In the genomic region with DNA sequence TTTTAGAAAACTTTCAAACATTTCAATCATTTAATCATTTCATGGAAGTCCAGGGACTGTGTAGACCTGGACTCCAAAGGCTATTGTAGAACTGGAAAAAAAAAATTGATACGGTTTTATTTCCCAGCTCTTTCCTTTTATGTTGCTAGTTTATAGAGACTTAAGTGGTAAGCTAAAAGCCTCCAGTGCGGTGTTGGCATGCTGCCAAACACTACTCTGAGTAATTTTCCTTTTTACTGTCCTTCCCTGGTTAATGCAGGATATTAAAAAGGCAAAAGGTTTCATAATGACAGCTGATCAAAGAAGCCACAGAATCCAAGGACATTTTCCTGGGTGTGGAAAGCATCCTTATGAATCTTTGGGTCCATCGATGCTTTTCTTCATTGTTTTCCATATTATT, we compare ENCODE assay signal across 12 mouse cellular contexts. TPM values are rescaled to one million over a fixed set of nuclear protein-coding genes. Genes with fewer than 3 reads are reported as not detected.
DNase-seq lines count a peak whose midpoint lies in the region; ATAC-seq lines count a peak whose summit lies in the region.
"Had no signal": no experiment of that assay in that cellular context is flagged by ENCODE, and none has a peak within 500 bp of the region (broad histone marks: within the 10 kb centered on the region; RNA-seq: fewer than 3 reads in every experiment).

No protein-coding gene starts in this region.

- no peaks in the 10 kb centered on the region for H3K4me1 ChIP-seq in hindbrain, embryonic 14.5 days (replicated peaks; ENCODE audit: control insufficient read depth, insufficient read depth, low read length)
- H3K4me1 ChIP-seq in hindbrain, embryonic 13.5 days (replicated peaks), result no peaks in the 10 kb centered on the region
- no peaks in the 10 kb centered on the region for H3K4me1 ChIP-seq in embryonic facial prominence, embryonic 14.5 days (ENCODE audit: control insufficient read depth, insufficient read depth, low read length)
- no peaks in the 10 kb centered on the region for H3K4me1 ChIP-seq in liver, embryonic 11.5 days (replicated peaks; ENCODE audit: control insufficient read depth, insufficient read depth, low read length)
- H3K4me1 ChIP-seq: embryonic facial prominence, embryonic 13.5 days had no signal

- no peak overlapping the region for H3K4me3 ChIP-seq in hindbrain, embryonic 14.5 days (replicated peaks; ENCODE audit: low read length)
- no peak overlapping the region for H3K4me3 ChIP-seq in hindbrain, embryonic 13.5 days
- no peak overlapping the region for H3K4me3 ChIP-seq in embryonic facial prominence, embryonic 14.5 days (ENCODE audit: low read depth, low read length)
- H3K4me3 ChIP-seq in liver, embryonic 11.5 days (ENCODE audit: low read depth, low read length), result no peak overlapping the region
- H3K4me3 ChIP-seq: embryonic facial prominence, embryonic 13.5 days had no signal

- no peaks in the 10 kb centered on the region for H3K36me3 ChIP-seq in hindbrain, embryonic 14.5 days (replicated peaks; ENCODE audit: control insufficient read depth, insufficient read depth)
- no peaks in the 10 kb centered on the region for H3K36me3 ChIP-seq in hindbrain, embryonic 13.5 days
- H3K36me3 ChIP-seq in embryonic facial prominence, embryonic 14.5 days (ENCODE audit: control insufficient read depth, insufficient read depth, low read length), result no peaks in the 10 kb centered on the region
- H3K36me3 ChIP-seq in liver, embryonic 11.5 days (ENCODE audit: control insufficient read depth, insufficient read depth, low read length), result no peaks in the 10 kb centered on the region
- H3K36me3 ChIP-seq: embryonic facial prominence, embryonic 13.5 days had no signal

- no peak overlapping the region for H3K4me2 ChIP-seq in hindbrain, embryonic 14.5 days (replicated peaks)
- no peak overlapping the region for H3K4me2 ChIP-seq in hindbrain, embryonic 13.5 days
- no peak overlapping the region for H3K4me2 ChIP-seq in embryonic facial prominence, embryonic 14.5 days (ENCODE audit: low read depth, low read length)
- no peak overlapping the region for H3K4me2 ChIP-seq in liver, embryonic 11.5 days
- H3K4me2 ChIP-seq: embryonic facial prominence, embryonic 13.5 days had no signal

- no peaks in the 10 kb centered on the region for H3K9me3 ChIP-seq in hindbrain, embryonic 14.5 days (ENCODE audit: control insufficient read depth, low read length)
- H3K9me3 ChIP-seq in hindbrain, embryonic 13.5 days, result no peaks in the 10 kb centered on the region
- no peaks in the 10 kb centered on the region for H3K9me3 ChIP-seq in embryonic facial prominence, embryonic 14.5 days (ENCODE audit: control insufficient read depth, low read length)
- H3K9me3 ChIP-seq in liver, embryonic 11.5 days (ENCODE audit: control insufficient read depth, low read length), result no peaks in the 10 kb centered on the region
- H3K9me3 ChIP-seq: embryonic facial prominence, embryonic 13.5 days had no signal

- no peaks in the 10 kb centered on the region for H3K27me3 ChIP-seq in hindbrain, embryonic 14.5 days (ENCODE audit: control insufficient read depth, insufficient read depth, low read length)
- no peaks in the 10 kb centered on the region for H3K27me3 ChIP-seq in hindbrain, embryonic 13.5 days
- H3K27me3 ChIP-seq in embryonic facial prominence, embryonic 14.5 days (replicated peaks; ENCODE audit: control insufficient read depth, insufficient read depth, low read length), result no peaks in the 10 kb centered on the region
- no peaks in the 10 kb centered on the region for H3K27me3 ChIP-seq in liver, embryonic 11.5 days (replicated peaks; ENCODE audit: control insufficient read depth, insufficient read depth, low read length)
- H3K27me3 ChIP-seq: embryonic facial prominence, embryonic 13.5 days had no signal

- ATAC-seq in hindbrain, embryonic 14.5 days (ENCODE audit: low FRiP score), result no peak
- ATAC-seq in hindbrain, embryonic 13.5 days (ENCODE audit: low FRiP score), result no peak
- ATAC-seq in embryonic facial prominence, embryonic 14.5 days (ENCODE audit: low read depth), result no peak
- ATAC-seq in liver, embryonic 11.5 days (replicated peaks; ENCODE audit: low FRiP score), result no peak

- no peak overlapping the region for H3K27ac ChIP-seq in hindbrain, embryonic 14.5 days
- no peak overlapping the region for H3K27ac ChIP-seq in hindbrain, embryonic 13.5 days
- H3K27ac ChIP-seq in embryonic facial prominence, embryonic 14.5 days (replicated peaks; ENCODE audit: low read depth, low read length), result no peak overlapping the region
- no peak overlapping the region for H3K27ac ChIP-seq in liver, embryonic 11.5 days (ENCODE audit: low read depth, low read length)
- H3K27ac ChIP-seq: embryonic facial prominence, embryonic 13.5 days had no signal

- WGBS in hindbrain, embryonic 14.5 days, result 62% methylated on average over 3 of the region's 3 CpGs
- 65% methylated on average over 3 of the region's 3 CpGs for WGBS in hindbrain, embryonic 13.5 days
- WGBS in embryonic facial prominence, embryonic 14.5 days, result 39% methylated on average over 3 of the region's 3 CpGs
- WGBS in liver, embryonic 11.5 days, result 69% methylated on average over 3 of the region's 3 CpGs

- peak; percentile 59 for DNase-seq in hindbrain, embryonic 14.5 days (ENCODE audit: low spot score)
- DNase-seq in right cerebral cortex, adult 2 months (ENCODE audit: low spot score in 2 of 2), result peak; percentile 11 to 21
- no peak for DNase-seq in right cerebral cortex, postnatal 25 days
- DNase-seq in embryonic facial prominence, embryonic 14.5 days (ENCODE audit: low spot score), result peak; percentile 48
- no peak for DNase-seq in testis, postnatal 14 days (ENCODE audit: low spot score)
- no peak for DNase-seq in liver, embryonic 11.5 days (ENCODE audit: low spot score)
- DNase-seq: gastrocnemius, postnatal 25 days; heart, postnatal 10 days; kidney, adult 8-10 months; lung, postnatal 14 days had no signal

- no peak overlapping the region for H3K9ac ChIP-seq in hindbrain, embryonic 14.5 days
- no peak overlapping the region for H3K9ac ChIP-seq in hindbrain, embryonic 13.5 days
- H3K9ac ChIP-seq in embryonic facial prominence, embryonic 14.5 days (ENCODE audit: low read depth, low read length), result no peak overlapping the region
- H3K9ac ChIP-seq in liver, embryonic 11.5 days (ENCODE audit: low read depth, low read length), result no peak overlapping the region
- H3K9ac ChIP-seq: embryonic facial prominence, embryonic 13.5 days had no signal

RNA-seq across cellular contexts. Expression of gene Kcnab1, which starts 53.8 kb away (rescaled TPM):
- polyA plus RNA-seq in hindbrain, embryonic 14.5 days (2014; fragmentation: Nextera tagmentation; extraction: Ambion mirVana), result 11.4 and 12.8 TPM in 2 replicates
- polyA plus RNA-seq in hindbrain, embryonic 13.5 days (2015; fragmentation: Nextera tagmentation; extraction: Ambion mirVana), result 6.8 and 7.6 TPM in 2 replicates
- polyA plus RNA-seq in embryonic facial prominence, embryonic 14.5 days (2014; fragmentation: Nextera tagmentation; extraction: Ambion mirVana), result 6.6 and 7.0 TPM in 2 replicates
- 4.5 and 5.2 TPM in 2 replicates for polyA plus RNA-seq in liver, embryonic 11.5 days (2014; fragmentation: Nextera tagmentation; extraction: Ambion mirVana)

Comparison
In these comparisons a context has a peak if more than half of its experiments do, and no peak if none do; other contexts are left out.
1. DNase-seq: peak in hindbrain, embryonic 14.5 days (single experiment), right cerebral cortex, adult 2 months (2 of 2) and embryonic facial prominence, embryonic 14.5 days (single experiment); none in right cerebral cortex, postnatal 25 days (single experiment), testis, postnatal 14 days (single experiment) and liver, embryonic 11.5 days (single experiment).